Mouse (Mus musculus): ENCODE results near the gene Gtpbp1.
A peak's percentile ranks its signal among the peaks of the same experiment; 100 is the strongest.
"Not testable (repeated sequence)": the region's sequence is repeated elsewhere in the genome, so short reads cannot be mapped to it uniquely, and the experiment has no call there.

The Gtpbp1 gene

DNA sequence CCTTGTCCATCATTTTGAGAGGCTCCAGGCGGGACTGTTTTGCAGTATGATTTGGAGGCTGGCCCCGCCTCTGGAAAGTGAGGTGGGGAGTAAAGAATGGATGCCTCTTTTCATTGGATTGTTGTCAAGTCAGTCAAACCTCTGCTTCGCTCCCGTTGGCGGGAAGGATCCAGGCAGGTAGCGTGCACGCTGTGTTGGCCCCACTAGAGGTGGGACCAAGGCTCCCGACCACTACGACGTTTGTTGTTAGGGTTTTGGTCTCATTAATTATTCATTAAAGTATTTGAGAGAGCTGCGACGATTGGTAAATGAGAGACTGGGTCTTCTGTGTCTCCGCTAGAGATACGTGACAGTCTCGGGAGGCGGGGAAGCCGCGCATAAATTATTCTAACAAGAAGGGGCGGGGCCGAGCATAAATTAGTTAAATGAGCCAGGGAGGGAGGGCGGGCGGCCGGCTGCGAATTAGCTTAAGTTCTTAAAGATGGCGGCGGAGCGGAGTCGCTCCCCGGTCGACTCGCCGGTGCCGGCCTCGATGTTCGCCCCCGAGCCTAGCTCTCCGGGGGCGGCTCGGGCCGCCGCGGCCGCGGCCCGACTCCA, at the start of gene Gtpbp1:
TSS of gene Gtpbp1 (plus strand) at position 420 of the 597 bp plus-strand sequence.
- DNase-seq, result peak; percentile 89 to 96

DNA sequence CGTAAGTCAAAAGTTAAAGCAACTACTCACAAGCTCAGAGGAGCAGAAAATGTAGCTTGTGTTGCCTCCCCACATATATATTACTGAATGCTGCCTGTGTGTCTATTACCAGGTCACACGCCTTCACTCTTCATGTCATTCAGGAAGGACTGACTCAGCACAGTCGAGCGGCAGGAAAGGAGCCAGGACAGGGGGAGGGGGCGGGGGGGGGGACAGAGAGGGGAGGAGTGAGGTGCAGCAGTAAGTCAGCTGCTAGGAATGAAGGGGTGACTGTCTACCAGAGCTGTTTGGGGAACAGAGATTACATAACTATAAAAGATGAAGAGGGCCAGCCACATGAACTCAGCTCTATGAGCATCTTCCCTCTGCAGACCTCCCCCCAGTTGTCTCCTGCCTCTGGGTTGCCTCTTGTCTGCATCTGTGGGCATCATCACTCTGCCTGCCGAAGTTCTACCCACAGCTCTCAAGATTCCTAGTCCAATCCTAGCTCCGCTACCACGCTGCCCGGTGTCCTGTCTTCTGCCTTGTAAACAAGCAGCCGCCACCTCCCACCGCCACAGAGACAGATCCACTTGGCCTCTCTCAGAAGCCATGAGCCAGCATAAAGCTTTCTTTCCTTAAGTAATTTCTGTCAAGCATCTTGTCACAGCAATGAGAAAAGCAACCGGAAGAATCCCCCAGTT, 49.4 kb upstream of the Gtpbp1 start:
- DNase-seq, result no peak

DNA sequence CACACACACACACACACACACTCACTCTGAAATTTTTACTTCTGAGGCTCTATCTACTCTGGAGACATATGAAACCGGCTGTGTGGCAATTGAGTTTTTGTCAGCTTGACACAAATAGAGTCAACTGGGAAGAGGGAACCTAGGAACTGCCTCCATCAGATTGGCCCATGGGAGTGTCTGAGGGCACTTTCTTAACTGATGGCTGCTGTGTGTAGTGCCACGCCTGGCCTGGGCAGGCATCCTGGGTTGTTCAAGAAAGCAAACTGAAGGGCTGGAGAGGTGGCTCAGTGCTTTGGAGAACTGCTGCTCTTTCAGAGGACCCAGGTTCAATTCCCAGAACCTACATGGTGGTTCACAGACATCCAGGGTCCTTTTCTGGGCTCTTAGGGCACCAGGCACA, 45.2 kb upstream of the Gtpbp1 start:
- DNase-seq, result no peak

DNA sequence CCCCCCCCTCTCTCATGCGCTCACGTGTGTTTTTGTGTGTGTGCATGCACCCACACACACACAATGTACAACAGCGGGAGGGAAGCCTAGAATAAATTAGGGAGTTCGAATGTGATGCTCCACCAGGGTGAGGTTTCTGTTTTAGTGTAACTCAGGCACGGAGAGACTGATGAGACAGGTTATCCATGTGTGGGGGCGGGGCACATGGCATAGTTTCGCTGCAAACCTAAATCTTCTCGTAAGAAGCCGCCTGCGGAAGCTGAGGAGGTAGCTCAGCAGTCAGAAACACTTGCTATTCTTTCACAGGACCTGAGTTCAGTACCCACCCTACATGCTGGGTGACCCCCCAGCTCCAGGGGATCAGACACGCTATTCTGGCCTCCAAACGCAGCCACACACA, 42.5 kb upstream of the Gtpbp1 start:
- DNase-seq, result no peak

DNA sequence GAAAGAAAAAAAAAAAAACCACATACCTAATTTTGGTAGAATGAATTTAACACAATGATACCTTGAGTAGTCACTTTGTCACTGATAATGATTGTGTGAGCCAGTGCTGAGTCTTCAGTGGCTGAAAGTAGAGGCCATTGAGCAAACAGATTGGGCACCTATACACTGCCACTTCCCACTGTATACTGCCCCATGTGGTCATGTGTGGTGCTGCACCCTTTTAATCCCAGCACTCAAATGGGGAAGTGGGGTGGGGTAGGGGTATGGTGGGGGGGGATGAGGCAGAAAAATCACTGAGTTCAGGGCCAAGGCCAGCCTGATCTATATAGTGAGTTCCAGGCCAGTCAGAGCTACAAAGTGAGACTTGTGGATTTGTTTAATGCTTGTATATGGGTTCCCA, 40.1 kb upstream of the Gtpbp1 start:
- peak in 1 of 2 experiments; percentile 13 for DNase-seq

DNA sequence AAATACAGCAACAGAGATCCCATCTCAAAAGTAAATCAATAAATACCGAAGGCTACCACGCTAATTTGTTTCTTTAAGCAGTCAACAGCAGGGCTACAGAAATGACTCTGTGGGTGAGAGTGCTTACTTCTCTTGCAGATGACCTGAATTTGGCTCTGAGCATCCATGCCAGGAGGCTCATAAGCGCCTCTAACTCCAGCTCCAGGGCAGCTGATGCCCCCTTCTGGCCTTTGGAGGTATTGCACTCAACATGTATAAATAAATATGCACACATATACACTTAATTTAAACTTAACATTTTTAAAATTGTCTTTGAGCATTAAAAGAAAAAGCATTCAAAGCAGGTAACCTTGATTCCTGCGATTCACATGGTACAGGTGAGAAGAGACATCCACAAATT, 39.2 kb upstream of the Gtpbp1 start:
- no peak for DNase-seq

DNA sequence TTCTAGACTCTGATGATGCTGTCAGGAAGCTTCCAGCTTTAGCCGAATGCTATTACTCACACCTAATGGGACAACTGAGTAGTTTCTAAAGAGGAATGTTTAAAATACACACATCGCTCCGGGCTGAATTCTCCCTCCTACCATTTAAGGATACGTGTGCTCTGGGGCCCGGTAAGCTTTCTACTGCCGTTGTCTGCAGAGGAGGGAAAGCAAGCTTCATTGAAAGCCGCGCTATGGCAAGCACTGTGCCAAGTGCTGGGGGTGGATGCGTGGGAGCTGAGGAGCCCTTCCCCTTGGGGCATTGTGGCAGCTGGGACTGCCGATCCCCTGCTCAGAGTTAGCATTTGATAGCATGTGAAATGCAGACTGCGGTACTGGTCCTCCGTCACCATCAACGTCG, 34.2 kb upstream of the Gtpbp1 start:
- no peak for DNase-seq

DNA sequence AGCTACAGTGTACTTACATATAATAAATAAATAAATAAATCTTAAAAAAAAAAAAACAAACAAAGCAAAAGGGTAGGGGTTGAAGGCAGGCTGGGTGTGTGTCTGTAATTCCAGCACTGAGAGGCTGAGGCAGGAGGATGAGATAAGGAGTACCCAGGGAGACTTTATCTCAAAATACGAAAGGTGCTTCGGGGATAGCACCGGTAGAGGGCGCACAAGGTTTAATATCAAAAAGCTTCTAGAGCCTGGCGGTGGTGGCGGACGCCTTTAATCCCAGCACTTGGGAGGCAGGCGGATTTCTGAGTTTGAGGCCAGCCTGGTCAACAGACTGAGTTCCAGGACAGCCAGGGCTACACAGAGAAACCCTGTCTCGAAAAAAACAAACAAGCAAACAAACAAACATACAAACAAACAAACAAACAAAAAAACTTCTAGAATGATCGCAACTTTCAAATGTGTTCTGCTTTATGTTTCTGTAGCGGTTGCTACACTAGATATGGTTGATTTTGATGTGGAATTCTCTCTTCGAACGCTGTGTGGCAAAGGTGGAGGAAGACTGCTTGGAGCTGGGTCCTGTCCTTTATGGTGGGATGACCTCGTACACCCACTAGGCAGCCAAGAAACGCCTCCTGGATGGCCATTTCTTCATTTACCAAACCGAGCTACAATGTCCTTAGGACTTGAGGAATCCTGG, 32.7 kb upstream of the Gtpbp1 start:
- DNase-seq, result peak; percentile 59 to 72

DNA sequence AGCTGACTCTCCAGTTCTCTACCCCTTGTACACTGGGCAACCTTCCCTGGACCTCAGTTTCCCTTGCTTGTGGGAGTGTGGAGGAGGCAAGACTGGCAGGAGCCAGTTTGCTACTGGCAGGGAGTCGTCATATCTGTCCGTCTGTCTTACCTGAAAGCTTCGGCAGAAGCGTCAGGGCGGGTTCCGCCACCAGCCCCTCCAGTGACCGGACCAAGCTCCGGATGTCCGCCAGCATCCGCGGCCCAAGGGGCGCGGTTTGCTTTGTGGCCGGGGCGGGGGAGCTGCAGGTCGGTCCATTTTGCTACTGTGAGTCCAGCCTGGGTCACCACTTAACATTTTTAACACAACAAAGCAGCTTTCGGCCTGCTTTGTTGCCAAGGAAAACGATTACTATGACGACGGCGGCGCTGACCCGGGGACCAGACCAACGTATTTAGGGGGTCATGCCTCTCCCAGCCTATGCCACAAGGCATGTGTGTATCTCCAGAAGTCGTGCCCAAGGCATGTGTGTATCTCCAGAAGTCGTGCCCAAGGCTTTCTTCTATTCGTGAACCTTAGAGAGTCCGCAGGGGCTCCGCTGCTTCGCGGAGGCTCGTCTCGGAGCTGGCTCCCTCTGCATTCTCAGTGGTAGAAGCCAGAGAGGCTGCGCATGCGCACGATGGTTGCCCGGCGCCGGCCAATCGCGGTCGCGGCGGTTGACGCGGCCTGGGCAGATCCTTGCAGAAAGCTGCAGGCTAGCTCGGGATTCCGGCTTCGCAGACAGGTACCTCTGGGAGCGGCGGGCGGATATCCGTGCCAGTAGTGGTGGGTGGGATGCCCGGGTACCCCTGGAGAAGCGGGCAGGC, 31.9 kb upstream of the Gtpbp1 start, which contains the start of the genes Fam227a and Cby1:
TSS of gene Fam227a (minus strand) at position 426 of the 845 bp plus-strand sequence.
TSS of gene Cby1 (plus strand) at position 669 of the 845 bp plus-strand sequence.
- DNase-seq, result peak; percentile 86 to 90

DNA sequence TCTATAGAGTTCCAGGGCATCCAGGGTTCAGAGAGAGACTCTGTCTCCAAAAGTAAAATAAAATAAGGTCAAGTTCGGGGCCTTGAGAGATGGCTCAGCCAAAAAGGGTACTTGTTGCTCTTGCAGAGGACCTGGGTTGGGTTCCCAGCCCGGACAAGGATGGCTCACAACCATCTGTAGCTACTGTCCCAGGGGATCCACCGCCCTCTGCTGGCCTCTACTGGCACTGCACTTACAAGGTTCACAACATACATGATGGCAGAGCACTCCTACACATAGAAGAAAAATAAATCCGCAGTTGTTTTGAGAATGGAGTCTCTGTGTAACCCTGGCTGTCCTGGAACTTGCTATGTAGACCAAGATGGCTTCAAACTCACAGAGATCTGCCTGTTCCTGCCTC, 28.8 kb upstream of the Gtpbp1 start:
- peak in 1 of 2 experiments; percentile 30 for DNase-seq

DNA sequence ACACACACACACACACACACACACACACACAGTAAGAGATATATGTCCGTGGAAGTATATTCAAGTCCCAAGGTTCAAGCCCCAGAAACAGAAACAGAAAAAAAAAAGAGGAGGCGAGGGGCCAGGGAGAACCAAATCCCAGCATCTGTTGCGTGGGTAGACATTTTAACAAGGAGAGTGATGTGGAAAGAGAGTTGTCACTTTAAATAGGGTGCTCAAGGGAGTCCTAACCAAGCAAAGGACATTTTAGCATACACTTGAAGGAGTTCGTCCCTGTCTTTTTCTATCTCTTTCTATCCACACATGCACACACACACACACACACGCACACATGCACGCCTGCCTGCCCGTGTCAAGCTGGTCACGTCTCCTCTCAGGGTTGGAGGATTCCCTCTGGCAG, 26.0 kb upstream of the Gtpbp1 start:
- DNase-seq, result no peak

DNA sequence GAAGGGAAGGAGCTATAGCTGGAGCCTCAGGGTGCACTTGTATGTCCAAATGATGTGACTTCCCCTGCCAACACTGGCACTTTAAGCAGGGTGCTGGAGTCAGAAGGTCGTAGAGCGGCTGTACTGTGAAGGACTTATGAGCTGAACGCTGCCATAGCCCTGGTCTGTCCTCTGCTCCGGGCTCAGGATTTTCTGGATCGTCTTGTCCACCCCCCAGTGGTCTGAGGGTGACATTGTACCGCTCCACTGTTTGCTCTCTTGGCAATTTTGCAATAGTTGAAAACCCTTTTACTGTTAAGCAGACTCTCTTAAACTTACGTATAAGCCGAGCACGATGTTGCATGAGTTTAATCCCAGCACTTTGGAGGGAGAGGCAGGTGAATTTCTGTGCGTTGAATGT, 21.4 kb upstream of the Gtpbp1 start:
- DNase-seq, result no peak

DNA sequence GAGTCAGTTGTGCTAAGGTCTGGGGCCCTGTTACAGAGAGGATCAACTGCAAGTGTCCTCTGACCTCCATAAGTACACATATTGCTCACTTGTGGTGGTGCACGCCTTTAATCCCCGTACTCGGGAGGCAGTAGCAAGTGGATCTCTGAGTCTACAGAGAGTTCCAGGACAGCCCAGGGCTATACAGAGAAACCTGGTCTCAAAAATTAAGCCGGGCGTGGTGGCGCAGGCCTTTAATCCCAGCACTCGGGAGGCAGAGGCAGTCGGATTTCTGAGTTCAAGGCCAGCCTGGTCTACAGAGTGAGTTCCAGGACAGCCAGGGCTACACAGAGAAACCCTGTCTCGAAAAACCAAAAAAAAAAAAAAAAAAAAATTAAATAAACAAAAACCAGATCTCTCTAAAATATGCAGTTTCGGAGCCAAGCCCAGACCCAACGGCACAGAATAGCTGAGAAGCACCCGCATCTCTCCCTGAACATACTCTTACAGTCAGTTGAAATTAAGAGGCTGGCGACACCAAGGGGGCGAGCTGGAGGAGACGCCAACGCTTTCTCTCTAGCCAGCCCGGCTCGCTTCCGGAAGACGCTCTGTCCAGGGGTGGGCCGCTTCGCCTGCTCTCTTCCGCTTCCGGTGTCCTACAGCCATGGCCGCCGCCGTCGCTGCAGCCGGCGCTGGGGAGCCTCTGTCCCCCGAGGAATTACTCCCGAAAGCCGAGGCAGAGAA, 20.2 kb upstream of the Gtpbp1 start, which contains the start of gene Tomm22:
TSS of gene Tomm22 (plus strand) at position 613 of the 723 bp plus-strand sequence.
- peak; percentile 84 to 86 for DNase-seq

DNA sequence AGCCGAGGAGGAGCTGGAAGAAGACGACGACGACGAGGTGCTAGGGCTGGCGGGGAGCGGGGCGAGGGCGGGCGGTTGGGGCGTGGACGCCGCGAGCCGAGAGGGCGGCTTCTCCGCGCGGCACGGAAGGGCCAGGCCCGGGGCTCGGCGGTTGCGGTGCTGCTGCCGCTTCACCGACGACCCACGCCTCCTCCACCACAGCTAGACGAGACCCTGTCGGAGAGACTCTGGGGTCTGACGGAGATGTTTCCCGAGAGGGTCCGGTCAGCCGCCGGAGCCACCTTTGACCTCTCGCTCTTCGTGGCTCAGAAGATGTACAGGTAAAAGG, 19.7 kb upstream of the Gtpbp1 start:
- no peak for DNase-seq

DNA sequence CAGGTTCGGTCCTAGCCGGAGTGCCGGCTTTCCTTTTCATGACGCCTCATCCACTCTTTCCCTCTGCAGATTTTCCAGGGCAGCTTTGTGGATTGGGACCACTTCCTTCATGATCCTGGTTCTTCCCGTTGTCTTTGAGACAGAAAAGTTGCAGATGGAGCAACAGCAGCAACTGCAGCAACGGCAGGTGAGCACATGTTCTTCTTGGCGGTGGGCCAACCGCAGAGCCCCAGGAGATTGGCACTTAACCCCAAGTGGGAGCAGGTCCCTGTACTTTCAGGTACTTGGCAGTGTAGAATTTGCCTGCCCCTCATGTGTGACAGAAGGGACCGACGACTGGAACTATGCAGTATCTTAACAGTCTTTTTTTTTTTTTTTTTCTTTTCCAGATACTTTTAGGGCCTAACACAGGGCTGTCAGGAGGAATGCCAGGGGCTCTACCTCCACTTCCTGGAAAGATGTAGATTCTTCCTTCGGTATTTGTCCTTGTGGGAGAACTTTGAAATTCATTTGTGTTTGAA, 18.8 kb upstream of the Gtpbp1 start:
- DNase-seq, result not testable (repeated sequence)

DNA sequence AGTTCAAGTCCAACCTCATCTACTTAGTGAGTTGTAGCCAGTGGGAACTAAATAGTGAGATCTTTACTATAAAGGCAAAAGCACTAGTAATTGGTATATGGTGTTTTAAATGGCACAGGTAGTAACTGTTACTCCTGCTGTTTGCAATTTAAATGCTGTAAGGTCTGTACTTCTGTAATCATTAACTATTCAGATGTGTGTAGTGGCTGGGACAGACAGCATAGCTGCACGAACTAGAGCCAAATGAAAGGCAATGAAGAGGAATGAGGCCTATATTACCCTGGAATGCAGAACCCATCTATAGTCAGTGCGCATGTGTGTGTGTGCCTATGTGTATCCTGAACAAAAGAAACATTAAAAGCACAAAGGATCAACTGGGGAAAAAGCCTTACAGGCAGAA, 12.7 kb upstream of the Gtpbp1 start:
- no peak for DNase-seq

DNA sequence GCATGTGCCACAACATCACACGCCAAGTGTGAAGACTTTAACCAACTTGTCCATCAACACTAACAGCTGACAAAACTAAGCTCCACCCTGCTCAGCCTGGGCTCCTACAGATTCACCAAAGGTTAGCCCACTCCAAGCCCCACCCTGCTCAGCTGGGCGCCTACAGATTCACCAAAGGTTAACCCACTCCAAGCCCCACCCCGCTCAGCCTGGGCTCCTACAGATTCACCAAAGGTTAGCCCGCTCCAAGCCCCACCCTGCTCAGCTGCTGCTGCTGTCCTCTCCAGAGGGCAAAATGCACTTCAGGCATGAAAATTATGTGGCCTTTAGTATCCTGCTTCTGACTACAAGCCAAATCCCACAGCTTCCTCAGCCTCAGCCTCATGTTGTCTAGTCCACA, 8.7 kb upstream of the Gtpbp1 start:
- DNase-seq, result no peak

DNA sequence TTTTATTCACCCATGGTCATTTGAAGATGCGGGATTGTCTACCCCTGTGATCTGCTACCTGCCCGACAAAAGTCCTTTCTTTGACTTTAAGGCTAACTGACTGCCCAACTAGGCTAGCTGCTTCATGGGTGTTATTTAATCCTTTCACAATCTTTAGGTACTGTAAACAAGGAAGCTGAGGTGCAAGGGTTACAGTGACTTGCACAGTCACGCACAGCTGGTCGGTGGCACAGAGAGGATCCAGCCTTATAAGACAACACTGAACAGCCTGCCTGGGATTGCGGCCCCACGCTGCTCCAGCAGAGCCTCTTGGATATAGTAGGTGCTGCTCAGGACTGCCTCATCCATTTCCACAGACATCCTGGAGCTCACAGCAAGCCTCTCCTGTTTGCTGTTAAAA, 7.5 kb upstream of the Gtpbp1 start:
- DNase-seq, result no peak

DNA sequence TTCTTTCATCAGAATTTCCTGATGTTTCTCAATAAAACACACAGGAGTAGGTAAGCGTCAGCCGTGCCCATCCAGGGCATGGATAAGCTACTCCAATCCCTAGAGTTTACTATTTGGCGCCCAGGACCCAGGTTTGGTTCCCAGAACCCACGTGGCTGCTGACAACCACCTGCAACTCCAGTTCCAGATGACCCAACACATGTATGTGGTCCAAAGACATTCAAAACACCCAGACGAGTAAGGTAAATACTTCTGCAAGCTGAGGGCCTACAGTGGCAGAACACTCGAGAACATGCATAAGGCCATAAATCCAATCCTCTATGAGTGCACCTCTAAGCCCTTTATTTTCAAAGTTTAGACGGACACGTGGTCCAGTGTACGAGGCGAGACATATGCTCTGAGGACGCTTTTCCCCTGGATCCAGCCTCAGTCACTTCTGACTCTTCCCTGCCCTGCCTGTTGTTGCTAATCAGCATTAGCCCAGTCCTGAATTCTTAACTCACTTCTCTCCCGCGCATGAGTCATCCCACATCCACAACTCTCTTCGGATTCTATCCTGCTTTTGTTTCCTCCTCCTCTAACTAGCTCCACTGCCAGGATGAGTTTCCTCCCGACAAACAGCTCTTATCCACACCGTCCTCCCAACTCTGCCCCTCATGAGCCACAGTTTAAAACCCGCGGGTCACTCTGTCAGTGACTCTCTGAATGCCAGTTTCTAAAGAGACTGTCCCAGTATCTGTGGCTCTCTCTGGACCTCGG, 6.8 kb upstream of the Gtpbp1 start:
- no peak for DNase-seq

DNA sequence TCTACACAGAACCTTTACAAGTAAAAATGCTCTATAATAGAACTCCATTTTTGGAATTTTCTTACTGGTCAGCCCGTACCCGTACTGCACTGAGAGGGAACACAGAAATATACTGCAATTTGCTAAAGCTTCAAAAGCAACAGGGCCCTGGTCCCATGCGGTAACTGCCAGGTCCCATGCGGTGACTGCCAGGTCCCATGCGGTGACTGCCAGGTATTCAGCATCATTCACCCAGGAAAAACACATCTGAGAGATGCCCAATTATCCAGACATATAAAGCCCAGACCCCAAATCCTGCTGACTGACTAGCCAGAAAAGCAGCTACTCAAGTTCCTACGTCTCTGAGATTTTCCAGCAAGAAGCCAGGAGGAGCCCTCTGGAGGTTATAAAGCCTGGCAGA, 6.0 kb upstream of the Gtpbp1 start:
- DNase-seq, result no peak

DNA sequence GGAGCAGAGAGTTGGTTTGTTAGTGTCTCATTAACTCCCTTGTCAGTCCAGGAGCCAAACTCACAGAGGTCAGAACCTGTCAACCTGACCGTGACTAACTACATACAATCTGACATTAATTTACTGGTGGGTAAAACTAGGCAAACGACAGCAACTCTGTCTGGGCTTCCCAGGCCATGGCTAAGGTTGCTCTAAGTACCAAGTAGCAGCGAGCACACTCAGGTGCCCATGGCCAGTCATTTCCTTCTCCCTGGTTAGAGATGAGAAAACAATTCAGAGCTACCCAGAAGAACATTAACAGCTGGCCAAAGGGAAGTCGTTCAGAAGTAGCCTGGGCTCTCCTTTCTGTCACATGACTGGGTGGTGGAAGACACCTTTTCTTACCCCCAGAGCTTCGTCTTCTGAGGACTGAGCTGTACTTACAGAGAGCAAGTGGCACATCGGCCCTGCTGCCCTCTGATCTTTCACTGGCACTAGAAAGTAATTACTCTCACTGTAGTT, 5.5 kb upstream of the Gtpbp1 start:
- no peak for DNase-seq
